Mouse (Mus musculus) urinary bladder, postnatal 25 days (tissue): ENCODE measurements around the gene P3h3.
A peak's percentile ranks its signal among the peaks of the same experiment; 100 is the strongest.
"Not testable (repeated sequence)": the region's sequence is repeated elsewhere in the genome, so short reads cannot be mapped to it uniquely, and the experiment has no call there.

Source experiments
- DNase-seq: peaks from one replicate; pipeline ENCODE4 v3.0.0; 2022; ENCODE audit warnings: low spot score

Gene P3h3

GRCm38 (mm10) chr6:124831199-124831598 is 26.4 kb downstream of the P3h3 start:
- DNase-seq: not testable (repeated sequence)

GRCm38 (mm10) chr6:124829799-124830700 is 27.5 kb downstream of the P3h3 start:
- peak; percentile 80 for DNase-seq

GRCm38 (mm10) chr6:124828868-124829798 is 28.4 kb downstream of the P3h3 start, which contains the start of the genes Usp5 and Cdca3:
Gene Usp5 (minus strand): TSS chr6:124829484.
Gene Cdca3 (plus strand): TSS chr6:124829547.
- DNase-seq: peak; percentile 92

GRCm38 (mm10) chr6:124828101-124828592 is 29.4 kb downstream of the P3h3 start:
- peak; percentile 39 for DNase-seq

GRCm38 (mm10) chr6:124822049-124822448 is 35.5 kb downstream of the P3h3 start:
- no peak for DNase-seq

GRCm38 (mm10) chr6:124820891-124821290 is 36.7 kb downstream of the P3h3 start:
- no peak for DNase-seq

GRCm38 (mm10) chr6:124817971-124818370 is 39.6 kb downstream of the P3h3 start:
- DNase-seq: no peak

GRCm38 (mm10) chr6:124817563-124817962 is 40.0 kb downstream of the P3h3 start:
- DNase-seq: no peak

GRCm38 (mm10) chr6:124817125-124817524 is 40.4 kb downstream of the P3h3 start:
- DNase-seq: no peak

- DNase-seq: no peak
Measured at GRCm38 (mm10) chr6:124816611-124817010, 40.9 kb downstream of the P3h3 start.

- DNase-seq: no peak
Measured at GRCm38 (mm10) chr6:124814858-124815774, 42.4 kb downstream of the P3h3 start.

- DNase-seq: no peak
Measured at GRCm38 (mm10) chr6:124814448-124814847, 43.1 kb downstream of the P3h3 start.

GRCm38 (mm10) chr6:124813933-124814332 is 43.6 kb downstream of the P3h3 start, which contains the start of gene Tpi1:
Gene Tpi1 (minus strand): TSS chr6:124814296.
- peak; percentile 85 for DNase-seq

GRCm38 (mm10) chr6:124813496-124813895 is 44.1 kb downstream of the P3h3 start:
- peak; percentile 52 for DNase-seq

- no peak for DNase-seq
Measured at GRCm38 (mm10) chr6:124812848-124813247, 44.7 kb downstream of the P3h3 start.

GRCm38 (mm10) chr6:124811701-124812560 is 45.6 kb downstream of the P3h3 start:
- no peak for DNase-seq

GRCm38 (mm10) chr6:124811403-124811665 is 46.2 kb downstream of the P3h3 start:
- no peak for DNase-seq

- not testable (repeated sequence) for DNase-seq
Measured at GRCm38 (mm10) chr6:124810566-124811402, 46.8 kb downstream of the P3h3 start.

- DNase-seq: no peak
Measured at GRCm38 (mm10) chr6:124809775-124810538, 47.6 kb downstream of the P3h3 start.
